Mouse (Mus musculus) brain, embryonic 14.5 days (tissue): ENCODE results near the gene Mrgprh.

Source experiments
- CTCF ChIP-seq: fragments of 200-500 bp; IDR thresholded peaks from 2 replicates; pipeline ENCODE4 v1.5.1; 2012; ENCODE audit warnings: inconsistent platforms, mild to moderate bottlenecking, moderate library complexity, borderline replicate concordance; ENCODE audit not compliant: insufficient read depth, insufficient read length; ENCODE audit errors: extremely low read depth
- POLR2A ChIP-seq: fragments of 200-500 bp; IDR thresholded peaks from 2 replicates; pipeline ENCODE4 v1.6.1; 2012; ENCODE audit warnings: mild to moderate bottlenecking, inconsistent platforms, borderline replicate concordance; ENCODE audit not compliant: poor library complexity, insufficient read depth, insufficient read length, severe bottlenecking; ENCODE audit errors: extremely low read depth

DNA sequence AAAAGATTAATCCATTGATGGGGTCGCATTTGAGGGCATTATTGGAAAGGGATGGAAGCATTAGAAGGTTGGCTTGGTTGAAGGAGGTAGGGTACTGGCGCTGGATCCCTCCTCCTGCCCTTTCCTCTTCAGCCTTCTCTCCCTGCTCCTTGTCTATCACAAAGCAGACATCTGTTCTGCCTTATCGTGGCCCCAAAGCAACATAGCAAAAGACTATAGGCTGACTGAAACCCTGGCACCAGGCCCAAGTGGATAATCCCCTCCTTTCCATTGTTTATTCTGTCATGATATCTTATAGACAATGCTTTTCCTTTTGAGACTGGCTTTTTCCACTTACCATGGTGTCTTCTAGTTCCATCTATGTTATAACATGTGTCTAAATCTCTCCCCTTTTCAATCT, 10.4 kb upstream of the Mrgprh start:
- TF ChIP-seq CTCF (no peak), POLR2A (no peak)
